In genomic region chr1:52008443-52008842, GRCm38 (mm10) we compare ENCODE assay signal across 8 mouse cellular contexts. TPM values are rescaled to one million over a fixed set of nuclear protein-coding genes. Genes with fewer than 3 reads are reported as not detected.
A peak's percentile ranks its signal among the peaks of the same experiment; 100 is the strongest.
DNase-seq lines count a peak whose midpoint lies in the region; ATAC-seq lines count a peak whose summit lies in the region.

No protein-coding gene starts in this region.

- H3K9ac ChIP-seq in liver, embryonic 12.5 days, result 0 out of 2 replicates have a peak overlapping the region, but pooled peaks have one; percentile 1
- H3K9ac ChIP-seq in midbrain, embryonic 16.5 days (ENCODE audit: low read depth, low read length), result 0 out of 2 replicates have a peak overlapping the region, but pooled peaks have one; percentile 11

- no peaks in the 10 kb centered on the region for H3K9me3 ChIP-seq in liver, embryonic 12.5 days (replicated peaks)
- H3K9me3 ChIP-seq in midbrain, embryonic 16.5 days (replicated peaks; ENCODE audit: control insufficient read depth, low read length, poor library complexity, severe bottlenecking), result no peaks in the 10 kb centered on the region

- peaks cover 3% of the 10 kb centered on the region; the same call in 1 of the 2 replicates for H3K4me1 ChIP-seq in liver, embryonic 12.5 days
- H3K4me1 ChIP-seq in midbrain, embryonic 16.5 days (ENCODE audit: control insufficient read depth, insufficient read depth, low read length), result peaks cover 5% of the 10 kb centered on the region; the same call in 1 of the 2 replicates

- ATAC-seq in common myeloid progenitor, adult 5-6 weeks (replicated peaks; ENCODE audit: low read depth, poor library complexity, severe bottlenecking), result peak; percentile 67
- peak; percentile 79 to 80 for ATAC-seq in hematopoietic stem cell, adult 5-6 weeks (replicated peaks in 1 of 2; ENCODE audit: insufficient read depth in 1 of 2, low FRiP score in 2 of 2, low TSS enrichment in 1 of 2, low read depth in 1 of 2, poor library complexity in 2 of 2, severe bottlenecking in 2 of 2)
- no peak for ATAC-seq in liver, embryonic 12.5 days
- ATAC-seq in midbrain, embryonic 16.5 days, result no peak

- no peak overlapping the region for H3K27ac ChIP-seq in liver, embryonic 12.5 days
- H3K27ac ChIP-seq in midbrain, embryonic 16.5 days (ENCODE audit: low read length), result no peak overlapping the region

- H3K36me3 ChIP-seq in liver, embryonic 12.5 days, result no peaks in the 10 kb centered on the region
- H3K36me3 ChIP-seq in midbrain, embryonic 16.5 days (ENCODE audit: control insufficient read depth, insufficient read depth, low read length), result no peaks in the 10 kb centered on the region

- H3K4me2 ChIP-seq in liver, embryonic 12.5 days, result peak overlapping the region; percentile 59
- peak overlapping the region; percentile 56 for H3K4me2 ChIP-seq in midbrain, embryonic 16.5 days (ENCODE audit: low read length)

- DNase-seq in ES-CJ7 (ENCODE audit: low read depth, low spot score), result peak; percentile 90
- no peak for DNase-seq in cerebellum, adult 9-11 months
- DNase-seq in cerebellum, adult 9-10 months, result no peak
- DNase-seq in layer of hippocampus, adult 9-10 months (ENCODE audit: low spot score), result no peak

- H3K27me3 ChIP-seq in liver, embryonic 12.5 days (replicated peaks), result 0 out of 2 replicates have a peak, but pooled peaks cover 4% of the 10 kb centered on the region
- peaks cover 4% of the 10 kb centered on the region for H3K27me3 ChIP-seq in midbrain, embryonic 16.5 days (ENCODE audit: control insufficient read depth, insufficient read depth, low read depth, low read length)

- peak overlapping the region; percentile 40 for H3K4me3 ChIP-seq in liver, embryonic 12.5 days
- peak overlapping the region; percentile 28 for H3K4me3 ChIP-seq in midbrain, embryonic 16.5 days (ENCODE audit: low read depth, low read length)

- WGBS in liver, embryonic 12.5 days (ENCODE audit: insufficient replicate concordance), result 2% methylated on average over 11 of the region's 11 CpGs
- 5% methylated on average over 11 of the region's 11 CpGs for WGBS in midbrain, embryonic 16.5 days

RNA-seq across cellular contexts. Expression of gene Stat4, which starts 21.5 kb away (rescaled TPM):
- total RNA-seq in common myeloid progenitor, adult 5-6 weeks (2017), result 26.1 and 39.4 TPM in 2 replicates
- total RNA-seq in hematopoietic stem cell, adult 5-6 weeks (2017), result 84.6 and 99.7 TPM in 2 replicates
- polyA plus RNA-seq in liver, embryonic 12.5 days (2016; fragmentation: Nextera tagmentation; extraction: Ambion mirVana), result 2.1 and 2.5 TPM in 2 replicates
- 0.60 and 0.62 TPM in 2 replicates for polyA plus RNA-seq in midbrain, embryonic 16.5 days (2015; fragmentation: Nextera tagmentation; extraction: Ambion mirVana)

Comparison
In these comparisons a context has a peak if more than half of its experiments do, and no peak if none do; other contexts are left out.
1. ATAC-seq: peak in common myeloid progenitor, adult 5-6 weeks (single experiment) and hematopoietic stem cell, adult 5-6 weeks (2 of 2); none in liver, embryonic 12.5 days (single experiment) and midbrain, embryonic 16.5 days (single experiment).